Mouse (Mus musculus): ENCODE measurements around the gene Lrmda. TPM values are rescaled to one million over a fixed set of nuclear protein-coding genes. Genes with fewer than 3 reads are reported as not detected.

Lrmda gene
- polyA plus RNA-seq, 1 experiment from 2014 or later = 0.21 TPM

GRCm38 (mm10) chr14:22826825-22827224 lies 807.3 kb downstream of the Lrmda start:
- DNase-seq (ENCODE audit: low spot score) = no peak

GRCm38 (mm10) chr14:22837058-22837457 lies 817.5 kb downstream of the Lrmda start:
- DNase-seq (ENCODE audit: low spot score) = no peak

- DNase-seq (ENCODE audit: low spot score) = no peak
Observed at GRCm38 (mm10) chr14:22841136-22841535, 821.6 kb downstream of the Lrmda start.

GRCm38 (mm10) chr14:22844006-22844405 lies 824.5 kb downstream of the Lrmda start:
- DNase-seq (ENCODE audit: low spot score) = no peak

- DNase-seq (ENCODE audit: low spot score) = no peak
Observed at GRCm38 (mm10) chr14:22845401-22845800, 825.9 kb downstream of the Lrmda start.

GRCm38 (mm10) chr14:22847011-22847786 lies 827.7 kb downstream of the Lrmda start:
- no peak for DNase-seq (ENCODE audit: low spot score)

GRCm38 (mm10) chr14:22849108-22849507 lies 829.6 kb downstream of the Lrmda start:
- DNase-seq (ENCODE audit: low spot score) = no peak

- no peak for DNase-seq (ENCODE audit: low spot score)
Observed at GRCm38 (mm10) chr14:22860631-22861030, 841.1 kb downstream of the Lrmda start.

GRCm38 (mm10) chr14:22864132-22864531 lies 844.6 kb downstream of the Lrmda start:
- no peak for DNase-seq (ENCODE audit: low spot score)

- no peak for DNase-seq (ENCODE audit: low spot score)
Observed at GRCm38 (mm10) chr14:22874584-22874983, 855.1 kb downstream of the Lrmda start.

- no peak for DNase-seq (ENCODE audit: low spot score)
Observed at GRCm38 (mm10) chr14:22887182-22887581, 867.7 kb downstream of the Lrmda start.

GRCm38 (mm10) chr14:22899312-22899711 lies 879.8 kb downstream of the Lrmda start:
- DNase-seq (ENCODE audit: low spot score) = no peak

- no peak for DNase-seq (ENCODE audit: low spot score)
Observed at GRCm38 (mm10) chr14:22902116-22902515, 882.6 kb downstream of the Lrmda start.

GRCm38 (mm10) chr14:22902914-22903313 lies 883.4 kb downstream of the Lrmda start:
- no peak for DNase-seq (ENCODE audit: low spot score)

- DNase-seq (ENCODE audit: low spot score) = no peak
Observed at GRCm38 (mm10) chr14:22905741-22906667, 886.5 kb downstream of the Lrmda start.

GRCm38 (mm10) chr14:22906716-22907115 lies 887.2 kb downstream of the Lrmda start:
- no peak for DNase-seq (ENCODE audit: low spot score)

- DNase-seq (ENCODE audit: low spot score) = no peak
Observed at GRCm38 (mm10) chr14:22907221-22907620, 887.7 kb downstream of the Lrmda start.

GRCm38 (mm10) chr14:22908006-22908405 lies 888.5 kb downstream of the Lrmda start:
- no peak for DNase-seq (ENCODE audit: low spot score)

- DNase-seq (ENCODE audit: low spot score) = no peak
Observed at GRCm38 (mm10) chr14:22915463-22915862, 896.0 kb downstream of the Lrmda start.

GRCm38 (mm10) chr14:22918499-22918898 lies 899.0 kb downstream of the Lrmda start:
- DNase-seq (ENCODE audit: low spot score) = no peak

- no peak for DNase-seq (ENCODE audit: low spot score)
Observed at GRCm38 (mm10) chr14:22918931-22919330, 899.4 kb downstream of the Lrmda start.

GRCm38 (mm10) chr14:22921152-22921551 lies 901.6 kb downstream of the Lrmda start:
- no peak for DNase-seq (ENCODE audit: low spot score)
